Mouse (Mus musculus): ENCODE measurements around the gene Alx3. TPM values are rescaled to one million over a fixed set of nuclear protein-coding genes. Genes with fewer than 3 reads are reported as not detected.

The Alx3 gene
- polyA plus RNA-seq, 1 experiment from 2014 or later, result 0.28 TPM

- Histone ChIP-seq H3K4me1 (replicated peaks; ENCODE audit: control insufficient read depth, insufficient read depth, low read length) (peaks cover 3% of the 10 kb centered on the region), H3K36me3 (ENCODE audit: control insufficient read depth, insufficient read depth, low read length) (peaks cover 37% of the 10 kb centered on the region), H3K4me2 (ENCODE audit: low read depth, low read length) (no peak overlapping the region), H3K4me3 (ENCODE audit: low read length) (no peak overlapping the region), H3K9me3 (ENCODE audit: control insufficient read depth, low read length) (no peaks in the 10 kb centered on the region), H3K27ac (ENCODE audit: low read length) (no peak overlapping the region), H3K27me3 (ENCODE audit: control insufficient read depth, insufficient read depth, low read depth, low read length) (no peaks in the 10 kb centered on the region), H3K9ac (ENCODE audit: low read length) (no peak overlapping the region)
- WGBS, result 87% methylated on average over 7 of the region's 7 CpGs
- no peak for ATAC-seq (ENCODE audit: low read depth)
These were observed 32.8 kb downstream of the Alx3 start for GRCm38 (mm10) chr3:107627641-107628040.

GRCm38 (mm10) chr3:107628551-107628950 lies 33.7 kb downstream of the Alx3 start:
- H3K4me3 ChIP-seq (ENCODE audit: low read length), result no peak overlapping the region
- H3K4me1 ChIP-seq (replicated peaks; ENCODE audit: control insufficient read depth, insufficient read depth, low read length), result peaks cover 3% of the 10 kb centered on the region
- no peaks in the 10 kb centered on the region for H3K9me3 ChIP-seq (ENCODE audit: control insufficient read depth, low read length)
- H3K9ac ChIP-seq (ENCODE audit: low read length), result no peak overlapping the region
- H3K27me3 ChIP-seq (ENCODE audit: control insufficient read depth, insufficient read depth, low read depth, low read length), result no peaks in the 10 kb centered on the region
- H3K36me3 ChIP-seq (ENCODE audit: control insufficient read depth, insufficient read depth, low read length), result peaks cover 30% of the 10 kb centered on the region
- ATAC-seq (ENCODE audit: low read depth), result no peak
- no peak overlapping the region for H3K4me2 ChIP-seq (ENCODE audit: low read depth, low read length)
- no peak overlapping the region for H3K27ac ChIP-seq (ENCODE audit: low read length)
- 89% methylated on average over 2 of the region's 2 CpGs for whole genome bisulfite sequencing

- Histone ChIP-seq H3K4me3 (ENCODE audit: low read length) (no peak overlapping the region), H3K4me2 (ENCODE audit: low read depth, low read length) (no peak overlapping the region), H3K27me3 (ENCODE audit: control insufficient read depth, insufficient read depth, low read depth, low read length) (no peaks in the 10 kb centered on the region), H3K9ac (ENCODE audit: low read length) (no peak overlapping the region), H3K36me3 (ENCODE audit: control insufficient read depth, insufficient read depth, low read length) (peaks cover 26% of the 10 kb centered on the region), H3K27ac (ENCODE audit: low read length) (no peak overlapping the region), H3K9me3 (ENCODE audit: control insufficient read depth, low read length) (no peaks in the 10 kb centered on the region), H3K4me1 (replicated peaks; ENCODE audit: control insufficient read depth, insufficient read depth, low read length) (peaks cover 3% of the 10 kb centered on the region)
- ATAC-seq (ENCODE audit: low read depth), result no peak
- WGBS, result 88% methylated on average over 4 of the region's 4 CpGs
These were observed 34.6 kb downstream of the Alx3 start for GRCm38 (mm10) chr3:107629411-107629810.

GRCm38 (mm10) chr3:107630682-107631522 lies 36.1 kb downstream of the Alx3 start, which contains the start of gene Gm10961:
Gene Gm10961 (plus strand): TSS chr3:107631322.
- under 1% methylated on average over 48 of the region's 48 CpGs for WGBS
- Histone ChIP-seq H3K27me3 (ENCODE audit: control insufficient read depth, insufficient read depth, low read depth, low read length) (no peaks in the 10 kb centered on the region), H3K9ac (ENCODE audit: low read length) (peak within 1 kb of the TSS; percentile 96), H3K9me3 (ENCODE audit: control insufficient read depth, low read length) (no peaks in the 10 kb centered on the region), H3K4me3 (ENCODE audit: low read length) (peak within 1 kb of the TSS; percentile 100), H3K4me2 (ENCODE audit: low read depth, low read length) (peak within 1 kb of the TSS; percentile 84), H3K36me3 (ENCODE audit: control insufficient read depth, insufficient read depth, low read length) (peaks cover 13% of the 10 kb centered on the region), H3K4me1 (replicated peaks; ENCODE audit: control insufficient read depth, insufficient read depth, low read length) (peaks cover 3% of the 10 kb centered on the region), H3K27ac (ENCODE audit: low read length) (peak within 1 kb of the TSS; percentile 84)
- ATAC-seq (ENCODE audit: low read depth), result peak; percentile 77

- H3K4me2 ChIP-seq (ENCODE audit: low read depth, low read length), result peak within 1 kb of the TSS; percentile 84
- H3K27ac ChIP-seq (ENCODE audit: low read length), result peak within 1 kb of the TSS; percentile 84
- WGBS, result under 1% methylated on average over 35 of the region's 35 CpGs
- peak; percentile 98 for ATAC-seq (ENCODE audit: low read depth)
- peak within 1 kb of the TSS; percentile 100 for H3K4me3 ChIP-seq (ENCODE audit: low read length)
- H3K27me3 ChIP-seq (ENCODE audit: control insufficient read depth, insufficient read depth, low read depth, low read length), result no peaks in the 10 kb centered on the region
- peak within 1 kb of the TSS; percentile 96 for H3K9ac ChIP-seq (ENCODE audit: low read length)
- H3K36me3 ChIP-seq (ENCODE audit: control insufficient read depth, insufficient read depth, low read length), result peaks cover 7% of the 10 kb centered on the region
- H3K4me1 ChIP-seq (replicated peaks; ENCODE audit: control insufficient read depth, insufficient read depth, low read length), result peaks cover 3% of the 10 kb centered on the region
- no peaks in the 10 kb centered on the region for H3K9me3 ChIP-seq (ENCODE audit: control insufficient read depth, low read length)
These were observed 36.7 kb downstream of the Alx3 start, which contains the start of gene Strip1 for GRCm38 (mm10) chr3:107631523-107631958. Gene Strip1 (minus strand): TSS chr3:107631694.

- H3K27me3 ChIP-seq (ENCODE audit: control insufficient read depth, insufficient read depth, low read depth, low read length), result no peaks in the 10 kb centered on the region
- no peak for ATAC-seq (ENCODE audit: low read depth)
- 89% methylated on average over 4 of the region's 4 CpGs for WGBS
- H3K9ac ChIP-seq (ENCODE audit: low read length), result no peak overlapping the region
- peaks cover 3% of the 10 kb centered on the region for H3K4me1 ChIP-seq (replicated peaks; ENCODE audit: control insufficient read depth, insufficient read depth, low read length)
- H3K36me3 ChIP-seq (ENCODE audit: control insufficient read depth, insufficient read depth, low read length), result no peaks in the 10 kb centered on the region
- H3K4me3 ChIP-seq (ENCODE audit: low read length), result no peak overlapping the region
- H3K9me3 ChIP-seq (ENCODE audit: control insufficient read depth, low read length), result no peaks in the 10 kb centered on the region
- H3K27ac ChIP-seq (ENCODE audit: low read length), result no peak overlapping the region
- no peak overlapping the region for H3K4me2 ChIP-seq (ENCODE audit: low read depth, low read length)
These were observed 38.0 kb downstream of the Alx3 start for GRCm38 (mm10) chr3:107632786-107633185.

- H3K27me3 ChIP-seq (ENCODE audit: control insufficient read depth, insufficient read depth, low read depth, low read length), result no peaks in the 10 kb centered on the region
- H3K9ac ChIP-seq (ENCODE audit: low read length), result no peak overlapping the region
- no peak overlapping the region for H3K4me3 ChIP-seq (ENCODE audit: low read length)
- H3K9me3 ChIP-seq (ENCODE audit: control insufficient read depth, low read length), result no peaks in the 10 kb centered on the region
- 85% methylated on average over 9 of the region's 9 CpGs for WGBS
- no peak overlapping the region for H3K27ac ChIP-seq (ENCODE audit: low read length)
- H3K4me2 ChIP-seq (ENCODE audit: low read depth, low read length), result no peak overlapping the region
- H3K36me3 ChIP-seq (ENCODE audit: control insufficient read depth, insufficient read depth, low read length), result no peaks in the 10 kb centered on the region
- peaks cover 3% of the 10 kb centered on the region for H3K4me1 ChIP-seq (replicated peaks; ENCODE audit: control insufficient read depth, insufficient read depth, low read length)
- no peak for ATAC-seq (ENCODE audit: low read depth)
These were observed 39.1 kb downstream of the Alx3 start for GRCm38 (mm10) chr3:107633906-107634305.

- H3K4me2 ChIP-seq (ENCODE audit: low read depth, low read length), result no peak overlapping the region
- H3K9me3 ChIP-seq (ENCODE audit: control insufficient read depth, low read length), result no peaks in the 10 kb centered on the region
- no peak for ATAC-seq (ENCODE audit: low read depth)
- no peak overlapping the region for H3K27ac ChIP-seq (ENCODE audit: low read length)
- no peaks in the 10 kb centered on the region for H3K36me3 ChIP-seq (ENCODE audit: control insufficient read depth, insufficient read depth, low read length)
- no peaks in the 10 kb centered on the region for H3K27me3 ChIP-seq (ENCODE audit: control insufficient read depth, insufficient read depth, low read depth, low read length)
- no peaks in the 10 kb centered on the region for H3K4me1 ChIP-seq (replicated peaks; ENCODE audit: control insufficient read depth, insufficient read depth, low read length)
- 38% methylated on average over 8 of the region's 8 CpGs for WGBS
- no peak overlapping the region for H3K4me3 ChIP-seq (ENCODE audit: low read length)
- H3K9ac ChIP-seq (ENCODE audit: low read length), result no peak overlapping the region
These were observed 41.0 kb downstream of the Alx3 start for GRCm38 (mm10) chr3:107635836-107636235.

GRCm38 (mm10) chr3:107636236-107636635 lies 41.4 kb downstream of the Alx3 start:
- ATAC-seq (ENCODE audit: low read depth), result no peak
- no peaks in the 10 kb centered on the region for H3K27me3 ChIP-seq (ENCODE audit: control insufficient read depth, insufficient read depth, low read depth, low read length)
- WGBS, result 57% methylated on average over 3 of the region's 3 CpGs
- H3K4me3 ChIP-seq (ENCODE audit: low read length), result no peak overlapping the region
- no peaks in the 10 kb centered on the region for H3K36me3 ChIP-seq (ENCODE audit: control insufficient read depth, insufficient read depth, low read length)
- H3K27ac ChIP-seq (ENCODE audit: low read length), result no peak overlapping the region
- no peaks in the 10 kb centered on the region for H3K4me1 ChIP-seq (replicated peaks; ENCODE audit: control insufficient read depth, insufficient read depth, low read length)
- H3K9ac ChIP-seq (ENCODE audit: low read length), result no peak overlapping the region
- no peaks in the 10 kb centered on the region for H3K9me3 ChIP-seq (ENCODE audit: control insufficient read depth, low read length)
- no peak overlapping the region for H3K4me2 ChIP-seq (ENCODE audit: low read depth, low read length)
